Mouse (Mus musculus): ENCODE results near the gene Slc35c2. TPM values are rescaled to one million over a fixed set of nuclear protein-coding genes. Genes with fewer than 3 reads are reported as not detected.

The Slc35c2 gene
- polyA plus RNA-seq, 1 experiment, result 77.7 TPM

GRCm38 (mm10) chr2:165320531-165321150, 33.0 kb upstream of the Slc35c2 start:
- DNase-seq (ENCODE audit: low read depth in 1 of 2, low spot score in 2 of 2), result no peak
- peak overlapping the region; percentile 61 for H3K27ac ChIP-seq (ENCODE audit: insufficient read depth, low read length)
- H3K27me3 ChIP-seq (ENCODE audit: control insufficient read depth, insufficient read depth, low read length), result no peaks in the 10 kb centered on the region
- TF ChIP-seq POLR2A (IDR thresholded peaks at IDR 0.05; ENCODE audit: low read depth, low read length), result no peak
- WGBS, result 20% methylated on average over 12 of the region's 12 CpGs
- H3K36me3 ChIP-seq (ENCODE audit: control insufficient read depth, insufficient read depth, low read length), result peaks cover 5% of the 10 kb centered on the region
- H3K4me3 ChIP-seq (ENCODE audit: extremely low read depth, insufficient read depth, insufficient read length), result no peak overlapping the region; the same call in 1 of the 2 replicates
- peaks cover 32% of the 10 kb centered on the region; the same call in 1 of the 2 replicates for H3K4me1 ChIP-seq (ENCODE audit: control insufficient read depth, insufficient read depth, insufficient read length)

DNA sequence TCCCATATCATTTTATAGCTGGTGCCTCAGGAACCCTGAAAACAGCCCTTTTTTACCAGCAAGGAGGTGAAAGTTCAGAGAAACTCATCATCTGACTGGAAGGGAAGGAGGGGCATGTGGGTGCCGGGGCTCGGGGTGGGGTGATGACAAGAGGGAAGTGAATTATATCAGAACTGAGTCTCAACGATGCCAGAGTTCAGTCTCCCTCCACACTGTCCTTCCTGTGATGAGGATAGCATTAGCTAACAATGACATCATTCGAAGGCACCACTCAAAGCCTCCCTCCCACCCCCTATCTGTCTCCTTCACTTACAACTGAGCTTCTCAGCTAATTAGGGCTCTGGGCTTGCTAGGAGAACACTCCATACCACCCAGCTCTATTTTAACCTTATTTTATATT, 31.8 kb upstream of the Slc35c2 start:
- Histone ChIP-seq H3K27me3 (ENCODE audit: control insufficient read depth, insufficient read depth, low read length) (no peaks in the 10 kb centered on the region), H3K36me3 (ENCODE audit: control insufficient read depth, insufficient read depth, low read length) (peaks cover 11% of the 10 kb centered on the region), H3K4me3 (ENCODE audit: extremely low read depth, insufficient read depth, insufficient read length) (no peak overlapping the region), H3K27ac (ENCODE audit: insufficient read depth, low read length) (no peak overlapping the region; the same call in 1 of the 2 replicates), H3K4me1 (ENCODE audit: control insufficient read depth, insufficient read depth, insufficient read length) (peaks cover 28% of the 10 kb centered on the region; the same call in 1 of the 2 replicates)
- 26% methylated on average over 4 of the region's 4 CpGs for WGBS
- TF ChIP-seq CTCF (IDR thresholded peaks at IDR 0.05; ENCODE audit: extremely low read depth, insufficient read depth, insufficient read length, insufficient replicate concordance) (no peak), POLR2A (IDR thresholded peaks at IDR 0.05; ENCODE audit: low read depth, low read length) (no peak)
- no peak for DNase-seq (ENCODE audit: low read depth in 1 of 2, low spot score in 2 of 2)

DNA sequence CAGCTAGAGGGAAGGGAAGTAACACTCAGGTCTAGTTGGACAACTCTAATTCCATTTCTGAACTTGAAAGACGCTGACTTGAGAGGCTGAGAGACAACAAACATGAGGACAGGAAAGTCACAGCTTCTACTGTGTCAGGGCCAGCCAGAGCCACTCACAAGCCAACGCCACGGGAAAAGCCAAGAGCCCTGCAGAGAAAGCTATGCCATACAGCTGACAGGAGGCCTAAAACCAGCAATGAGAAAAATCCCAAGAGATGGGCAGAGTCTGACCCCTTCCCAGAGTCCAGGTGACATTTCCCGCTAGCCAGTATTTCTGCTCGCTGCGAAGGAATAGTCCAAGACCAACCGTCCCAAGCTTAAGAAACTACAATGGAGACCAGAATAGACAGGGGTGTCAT, 31.3 kb upstream of the Slc35c2 start:
- no peak for TF ChIP-seq CTCF (IDR thresholded peaks at IDR 0.05; ENCODE audit: extremely low read depth, insufficient read depth, insufficient read length, insufficient replicate concordance)
- no peak for TF ChIP-seq POLR2A (IDR thresholded peaks at IDR 0.05; ENCODE audit: low read depth, low read length)
- WGBS, result 81% methylated on average over 7 of the region's 7 CpGs
- Histone ChIP-seq H3K4me1 (ENCODE audit: control insufficient read depth, insufficient read depth, insufficient read length) (peaks cover 28% of the 10 kb centered on the region; the same call in 1 of the 2 replicates), H3K27ac (ENCODE audit: insufficient read depth, low read length) (peak overlapping the region; percentile 69), H3K27me3 (ENCODE audit: control insufficient read depth, insufficient read depth, low read length) (no peaks in the 10 kb centered on the region), H3K36me3 (ENCODE audit: control insufficient read depth, insufficient read depth, low read length) (peaks cover 15% of the 10 kb centered on the region), H3K4me3 (ENCODE audit: extremely low read depth, insufficient read depth, insufficient read length) (no peak overlapping the region)
- no peak for DNase-seq (ENCODE audit: low read depth in 1 of 2, low spot score in 2 of 2)

GRCm38 (mm10) chr2:165317621-165318263, 30.1 kb upstream of the Slc35c2 start:
- WGBS, result 54% methylated on average over 16 of the region's 16 CpGs
- TF ChIP-seq CTCF (IDR thresholded peaks at IDR 0.05; ENCODE audit: extremely low read depth, insufficient read depth, insufficient read length, insufficient replicate concordance) (no peak), POLR2A (IDR thresholded peaks at IDR 0.05; ENCODE audit: low read depth, low read length) (no peak)
- peaks cover 17% of the 10 kb centered on the region for H3K36me3 ChIP-seq (ENCODE audit: control insufficient read depth, insufficient read depth, low read length)
- H3K4me1 ChIP-seq (ENCODE audit: control insufficient read depth, insufficient read depth, insufficient read length), result peaks cover 26% of the 10 kb centered on the region; the same call in 1 of the 2 replicates
- no peak for DNase-seq (ENCODE audit: low read depth in 1 of 2, low spot score in 2 of 2)
- H3K27ac ChIP-seq (ENCODE audit: insufficient read depth, low read length), result peak overlapping the region; percentile 69
- H3K4me3 ChIP-seq (ENCODE audit: extremely low read depth, insufficient read depth, insufficient read length), result no peak overlapping the region
- no peaks in the 10 kb centered on the region for H3K27me3 ChIP-seq (ENCODE audit: control insufficient read depth, insufficient read depth, low read length)

GRCm38 (mm10) chr2:165316837-165317473, 29.3 kb upstream of the Slc35c2 start:
- Histone ChIP-seq H3K4me1 (ENCODE audit: control insufficient read depth, insufficient read depth, insufficient read length) (peaks cover 26% of the 10 kb centered on the region; the same call in 1 of the 2 replicates), H3K27ac (ENCODE audit: insufficient read depth, low read length) (peak overlapping the region; percentile 69), H3K4me3 (ENCODE audit: extremely low read depth, insufficient read depth, insufficient read length) (no peak overlapping the region), H3K36me3 (ENCODE audit: control insufficient read depth, insufficient read depth, low read length) (peaks cover 17% of the 10 kb centered on the region), H3K27me3 (ENCODE audit: control insufficient read depth, insufficient read depth, low read length) (no peaks in the 10 kb centered on the region)
- peak in 1 of 2 experiments; percentile 16 for DNase-seq (ENCODE audit: low read depth in 1 of 2, low spot score in 2 of 2)
- no peak for TF ChIP-seq POLR2A (IDR thresholded peaks at IDR 0.05; ENCODE audit: low read depth, low read length)
- no peak for TF ChIP-seq CTCF (IDR thresholded peaks at IDR 0.05; ENCODE audit: extremely low read depth, insufficient read depth, insufficient read length, insufficient replicate concordance)
- WGBS, result 67% methylated on average over 9 of the region's 9 CpGs

- 80% methylated on average over 10 of the region's 10 CpGs for WGBS
- Histone ChIP-seq H3K4me3 (ENCODE audit: extremely low read depth, insufficient read depth, insufficient read length) (no peak overlapping the region), H3K27ac (ENCODE audit: insufficient read depth, low read length) (peak overlapping the region; percentile 30; the same call in 1 of the 2 replicates), H3K27me3 (ENCODE audit: control insufficient read depth, insufficient read depth, low read length) (no peaks in the 10 kb centered on the region), H3K4me1 (ENCODE audit: control insufficient read depth, insufficient read depth, insufficient read length) (peaks cover 19% of the 10 kb centered on the region; the same call in 1 of the 2 replicates), H3K36me3 (ENCODE audit: control insufficient read depth, insufficient read depth, low read length) (peaks cover 19% of the 10 kb centered on the region)
- no peak for TF ChIP-seq CTCF (IDR thresholded peaks at IDR 0.05; ENCODE audit: extremely low read depth, insufficient read depth, insufficient read length, insufficient replicate concordance)
- TF ChIP-seq POLR2A (IDR thresholded peaks at IDR 0.05; ENCODE audit: low read depth, low read length), result no peak
- DNase-seq (ENCODE audit: low read depth in 1 of 2, low spot score in 2 of 2), result no peak
These were observed 28.5 kb upstream of the Slc35c2 start for GRCm38 (mm10) chr2:165316204-165316603.

Measured in spleen, adult 2 months (tissue).